Mouse (Mus musculus): Measurements from ENCODE around the gene Myl6. TPM values are rescaled to one million over a fixed set of nuclear protein-coding genes. Genes with fewer than 3 reads are reported as not detected.

Myl6 gene
- polyA plus RNA-seq, 1 experiment from 2014 or later, result 1,269 TPM

GRCm38 (mm10) chr10:128442718-128443117 lies 51.2 kb downstream of the Myl6 start:
- Histone ChIP-seq H3K36me3 (peaks cover 36% of the 10 kb centered on the region), H3K9ac (no peak overlapping the region), H3K4me1 (no peaks in the 10 kb centered on the region), H3K4me2 (no peak overlapping the region), H3K4me3 (no peak overlapping the region), H3K27me3 (no peaks in the 10 kb centered on the region), H3K27ac (no peak overlapping the region), H3K9me3 (no peaks in the 10 kb centered on the region)
- WGBS, result 81% methylated on average over 1 of the region's 1 CpGs
- ATAC-seq (ENCODE audit: insufficient number of reproducible peaks, low FRiP score, low TSS enrichment, low read depth), result no peak

GRCm38 (mm10) chr10:128441324-128442119 lies 52.4 kb downstream of the Myl6 start:
- no peaks in the 10 kb centered on the region for H3K9me3 ChIP-seq
- no peak overlapping the region for H3K4me2 ChIP-seq
- peaks cover 46% of the 10 kb centered on the region for H3K36me3 ChIP-seq
- H3K27me3 ChIP-seq, result no peaks in the 10 kb centered on the region
- 93% methylated on average over 10 of the region's 10 CpGs for WGBS
- no peak for ATAC-seq (ENCODE audit: insufficient number of reproducible peaks, low FRiP score, low TSS enrichment, low read depth)
- no peak overlapping the region for H3K9ac ChIP-seq
- H3K27ac ChIP-seq, result no peak overlapping the region
- no peak overlapping the region for H3K4me3 ChIP-seq
- H3K4me1 ChIP-seq, result no peaks in the 10 kb centered on the region

Small RNA genes within 50 kb of the gene (microRNA-seq; reads per million reads assigned to microRNA genes)
- gene Mir6916, result not detected
- not detected for gene Mir8105

Other genes starting within 250 kb of the Myl6 start
- 0.25 and 0.47 TPM in 2 replicates for gene Apon, start 240.0 kb downstream of the Myl6 start, polyA plus RNA-seq (2015; fragmentation: Nextera tagmentation; extraction: Ambion mirVana)
- gene Apof, start 225.5 kb downstream of the Myl6 start, polyA plus RNA-seq (2015; fragmentation: Nextera tagmentation; extraction: Ambion mirVana), result 0.22 and 0.27 TPM in 2 replicates
- 12.2 and 13.3 TPM in 2 replicates for gene Stat2, start 223.6 kb downstream of the Myl6 start, polyA plus RNA-seq (2015; fragmentation: Nextera tagmentation; extraction: Ambion mirVana)
- 0.17 and 0.20 TPM in 2 replicates for gene Il23a, start 195.4 kb downstream of the Myl6 start, polyA plus RNA-seq (2015; fragmentation: Nextera tagmentation; extraction: Ambion mirVana)
- 25.1 and 25.2 TPM in 2 replicates for gene Pan2, start 190.8 kb downstream of the Myl6 start, polyA plus RNA-seq (2015; fragmentation: Nextera tagmentation; extraction: Ambion mirVana)
- 347 and 355 TPM in 2 replicates for gene Cnpy2, start 171.7 kb downstream of the Myl6 start, polyA plus RNA-seq (2015; fragmentation: Nextera tagmentation; extraction: Ambion mirVana)
- gene Cs, start 156.4 kb downstream of the Myl6 start, polyA plus RNA-seq (2015; fragmentation: Nextera tagmentation; extraction: Ambion mirVana), result 173 and 189 TPM in 2 replicates
- gene Coq10a, start 125.1 kb downstream of the Myl6 start, polyA plus RNA-seq (2015; fragmentation: Nextera tagmentation; extraction: Ambion mirVana), result 11.3 and 13.4 TPM in 2 replicates
- 11.0 and 11.3 TPM in 2 replicates for gene Ankrd52, start 117.0 kb downstream of the Myl6 start, polyA plus RNA-seq (2015; fragmentation: Nextera tagmentation; extraction: Ambion mirVana)
- 0.42 TPM in 1 of 2 replicates, not detected in the other for gene Slc39a5, start 92.9 kb downstream of the Myl6 start, polyA plus RNA-seq (2015; fragmentation: Nextera tagmentation; extraction: Ambion mirVana)
- 60.1 and 62.1 TPM in 2 replicates for gene Nabp2, start 82.7 kb downstream of the Myl6 start, polyA plus RNA-seq (2015; fragmentation: Nextera tagmentation; extraction: Ambion mirVana)
- 40.8 and 42.9 TPM in 2 replicates for gene Rnf41, start 82.5 kb downstream of the Myl6 start, polyA plus RNA-seq (2015; fragmentation: Nextera tagmentation; extraction: Ambion mirVana)
- 80.7 and 84.4 TPM in 2 replicates for gene Smarcc2, start 34.9 kb downstream of the Myl6 start, polyA plus RNA-seq (2015; fragmentation: Nextera tagmentation; extraction: Ambion mirVana)
- 4.7 and 7.4 TPM in 2 replicates for gene Myl6b, start 4.5 kb upstream of the Myl6 start, polyA plus RNA-seq (2015; fragmentation: Nextera tagmentation; extraction: Ambion mirVana)
- 42.8 and 44.9 TPM in 2 replicates for gene Esyt1, start 31.7 kb upstream of the Myl6 start, polyA plus RNA-seq (2015; fragmentation: Nextera tagmentation; extraction: Ambion mirVana)
- 13.2 and 15.4 TPM in 2 replicates for gene Zc3h10, start 53.6 kb upstream of the Myl6 start, polyA plus RNA-seq (2015; fragmentation: Nextera tagmentation; extraction: Ambion mirVana)
- gene Rpl41, start 55.2 kb upstream of the Myl6 start, polyA plus RNA-seq (2015; fragmentation: Nextera tagmentation; extraction: Ambion mirVana), result 3,349 and 4,229 TPM in 2 replicates
- gene Pa2g4, start 71.8 kb upstream of the Myl6 start, polyA plus RNA-seq (2015; fragmentation: Nextera tagmentation; extraction: Ambion mirVana), result 194 and 209 TPM in 2 replicates
- 20.4 and 20.8 TPM in 2 replicates for gene Erbb3, start 95.5 kb upstream of the Myl6 start, polyA plus RNA-seq (2015; fragmentation: Nextera tagmentation; extraction: Ambion mirVana)
- gene Rps26, start 132.6 kb upstream of the Myl6 start, polyA plus RNA-seq (2015; fragmentation: Nextera tagmentation; extraction: Ambion mirVana), result 584 and 840 TPM in 2 replicates
- gene Ikzf4, start 151.8 kb upstream of the Myl6 start, polyA plus RNA-seq (2015; fragmentation: Nextera tagmentation; extraction: Ambion mirVana), result 3.5 and 4.1 TPM in 2 replicates
- 22.1 and 24.7 TPM in 2 replicates for gene Suox, start 179.9 kb upstream of the Myl6 start, polyA plus RNA-seq (2015; fragmentation: Nextera tagmentation; extraction: Ambion mirVana)
- 90.6 and 97.4 TPM in 2 replicates for gene Rab5b, start 202.1 kb upstream of the Myl6 start, polyA plus RNA-seq (2015; fragmentation: Nextera tagmentation; extraction: Ambion mirVana)
- 6.5 and 9.5 TPM in 2 replicates for gene Pmel, start 210.1 kb upstream of the Myl6 start, polyA plus RNA-seq (2015; fragmentation: Nextera tagmentation; extraction: Ambion mirVana)
- gene Cdk2, start 210.9 kb upstream of the Myl6 start, polyA plus RNA-seq (2015; fragmentation: Nextera tagmentation; extraction: Ambion mirVana), result 108 and 110 TPM in 2 replicates

Measured in limb, embryonic 15.5 days (tissue).